Mouse (Mus musculus): ENCODE data around the gene Trmu.

DNA sequence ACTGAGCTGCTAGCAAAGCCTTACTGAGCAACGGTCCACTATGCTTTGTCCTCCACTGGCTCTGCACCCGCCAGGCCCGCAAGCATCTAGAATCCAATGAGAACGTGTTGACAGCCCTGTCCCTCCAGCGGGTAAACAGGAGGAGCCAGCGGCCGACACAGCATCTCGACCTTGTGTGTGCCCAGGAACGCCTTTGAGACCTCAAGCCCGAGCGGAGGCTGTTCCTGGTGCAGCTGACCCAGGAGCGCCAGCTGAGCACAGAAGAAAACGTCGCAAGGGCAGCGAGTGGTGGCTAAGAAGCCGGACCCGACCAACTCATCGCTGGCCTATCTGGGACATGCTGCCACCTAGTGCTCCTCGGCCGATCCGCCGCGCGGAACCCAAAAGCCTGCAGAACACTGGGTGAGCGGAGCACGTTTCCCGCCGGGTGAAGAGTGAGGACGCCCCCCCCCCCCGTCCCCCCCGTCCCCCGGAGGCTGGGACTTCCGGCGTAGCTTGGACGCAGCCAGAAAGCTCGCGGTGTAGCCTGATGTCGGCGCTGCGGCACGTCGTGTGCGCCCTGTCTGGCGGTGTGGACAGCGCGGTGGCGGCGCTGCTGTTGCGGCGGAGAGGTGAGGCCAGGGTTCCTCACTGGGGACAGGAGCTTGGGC, at the start of gene Trmu:
- TF ChIP-seq CTCF (IDR thresholded peaks at IDR 0.05; ENCODE audit: low read depth, low read length): peak; percentile 80
- TF ChIP-seq POLR2A (IDR thresholded peaks at IDR 0.05; ENCODE audit: extremely low read depth, insufficient read depth, low read length): peak; percentile 68

Data from liver, adult 2 months (tissue).